Mouse (Mus musculus) stomach, postnatal 0 days (tissue): ENCODE data around the gene Maff. TPM values are rescaled to one million over a fixed set of nuclear protein-coding genes. Genes with fewer than 3 reads are reported as not detected.

Source experiments
- ATAC-seq: fragments of 200-750 bp; cut with Nextera tagmentation; 2 replicates; pipeline ENCODE4 v1.8.0; 2017; ENCODE audit not compliant: low FRiP score, low TSS enrichment
- DNase-seq: peaks from one replicate; pipeline ENCODE4 v3.0.0-alpha.2; 2016; ENCODE audit warnings: low spot score
- H3K27ac ChIP-seq: fragments of 300-500 bp; sonication (generic); replicated peaks from 2 replicates; pipeline ENCODE4 v1.5.1; 2014; ENCODE audit warnings: mild to moderate bottlenecking, control low read depth
- H3K27me3 ChIP-seq: fragments of 300-500 bp; sonication (generic); 2 replicates; pipeline ENCODE4 v1.6.1; 2014; ENCODE audit warnings: low read length; ENCODE audit not compliant: control insufficient read depth, insufficient read depth
- H3K36me3 ChIP-seq: fragments of 300-500 bp; sonication (generic); 2 replicates; pipeline ENCODE4 v1.6.1; 2014; ENCODE audit warnings: low read length, mixed read lengths; ENCODE audit not compliant: control insufficient read depth, insufficient read depth
- H3K4me1 ChIP-seq: fragments of 300-500 bp; sonication (generic); replicated peaks from 2 replicates; pipeline ENCODE4 v1.6.1; 2014; ENCODE audit warnings: antibody characterized with exemption; ENCODE audit not compliant: control insufficient read depth, insufficient read depth
- H3K4me2 ChIP-seq: fragments of 300-500 bp; sonication (generic); replicated peaks from 2 replicates; pipeline ENCODE4 v1.6.1; 2014; ENCODE audit warnings: low read depth, mild to moderate bottlenecking, control low read depth, moderate library complexity
- H3K4me3 ChIP-seq: fragments of 300-500 bp; sonication (generic); 2 replicates; pipeline ENCODE4 v1.5.1; 2014; ENCODE audit warnings: low read depth, low read length, control low read depth
- H3K9ac ChIP-seq: fragments of 300-500 bp; sonication (generic); 2 replicates; pipeline ENCODE4 v1.6.1; 2014; ENCODE audit warnings: mild to moderate bottlenecking, low read length, control low read depth, mixed read lengths
- H3K9me3 ChIP-seq: fragments of 300-500 bp; sonication (generic); 2 replicates; pipeline ENCODE4 v1.6.1; 2016; ENCODE audit warnings: low read length; ENCODE audit not compliant: control insufficient read depth
- CTCF ChIP-seq: IDR thresholded peaks from 2 replicates; pipeline ENCODE4 v1.5.1; 2016; ENCODE audit warnings: antibody characterized with exemption, low read depth, mild to moderate bottlenecking, moderate library complexity
- EP300 ChIP-seq: optimal IDR thresholded peaks from 2 replicates; pipeline ENCODE3; 2016; ENCODE audit warnings: antibody characterized with exemption
- WGBS: fragments of 180-500 bp; shearing (Covaris S2); extraction: QIAGEN DNeasy Blood & Tissue Kit; methylation state at CpG from one replicate; pipeline ENCODE4 v1.1.7; 2014; 5-methylcytosine and 5-hydroxymethylcytosine counted together
- polyA plus RNA-seq: library from polyadenylated mRNA; unstranded; fragments of >200 nt; fragmentation: Nextera tagmentation; extraction: Ambion mirVana; gene quantifications from 2 replicates; pipeline ENCODE4 v1.2.1, GENCODE M21; 2015

Maff gene
- polyA plus RNA-seq, 1 experiment from 2014 or later: 11.9 TPM

DNA sequence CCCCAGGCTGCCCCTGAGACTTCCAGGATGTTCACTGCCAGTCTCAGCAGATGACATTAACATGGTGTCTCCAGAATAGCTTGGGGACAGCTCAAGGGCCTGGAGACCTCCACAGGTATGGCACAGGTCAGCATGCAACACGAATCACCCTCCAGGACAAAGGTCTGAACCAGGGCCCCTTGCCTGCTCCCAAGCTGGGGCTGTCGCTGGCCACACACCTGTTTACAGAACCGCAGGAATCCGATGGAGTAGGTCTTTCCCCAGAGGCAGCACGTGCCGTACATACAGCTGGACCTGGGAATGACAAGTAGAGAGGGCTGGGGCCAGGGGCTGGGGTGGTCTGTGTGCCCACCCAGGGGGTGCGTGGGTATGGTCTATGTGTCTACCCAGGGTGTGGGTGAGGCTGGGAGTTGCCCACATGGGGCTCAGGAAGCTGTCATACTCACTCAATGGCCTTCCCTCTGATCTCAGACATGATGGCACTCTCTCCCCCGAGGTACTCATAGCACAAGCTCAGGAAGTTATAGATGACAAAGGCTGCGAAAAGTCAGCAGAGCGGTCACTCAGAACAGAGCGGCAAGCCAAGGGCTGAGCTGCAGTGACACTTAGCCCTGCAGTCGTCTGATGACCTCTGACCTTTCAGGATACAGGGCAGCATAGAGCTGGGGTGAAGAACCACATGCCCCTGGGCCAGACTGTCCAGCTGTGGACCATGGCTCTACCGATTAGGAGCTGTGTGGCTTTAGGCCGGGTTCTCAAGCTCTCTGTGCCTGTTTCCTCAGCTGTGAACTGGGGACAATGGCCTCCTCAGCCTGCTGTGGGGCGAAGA, 23.2 kb downstream of the Maff start:
- DNase-seq (peak; percentile 55), ATAC-seq (peak; percentile 2; the same call in 1 of the 2 replicates)
- TF ChIP-seq EP300: no peak
- TF ChIP-seq CTCF: no peak
- Histone ChIP-seq H3K9me3 (no peaks in the 10 kb centered on the region), H3K27me3 (no peaks in the 10 kb centered on the region), H3K27ac (peak overlapping the region; percentile 97), H3K4me1 (peaks cover 19% of the 10 kb centered on the region), H3K4me2 (no peak overlapping the region), H3K4me3 (no peak overlapping the region), H3K9ac (peak overlapping the region; percentile 35; the same call in 1 of the 2 replicates), H3K36me3 (peaks cover 9% of the 10 kb centered on the region; the same call in 1 of the 2 replicates)
- WGBS: 58% methylated on average over 15 of the region's 15 CpGs

DNA sequence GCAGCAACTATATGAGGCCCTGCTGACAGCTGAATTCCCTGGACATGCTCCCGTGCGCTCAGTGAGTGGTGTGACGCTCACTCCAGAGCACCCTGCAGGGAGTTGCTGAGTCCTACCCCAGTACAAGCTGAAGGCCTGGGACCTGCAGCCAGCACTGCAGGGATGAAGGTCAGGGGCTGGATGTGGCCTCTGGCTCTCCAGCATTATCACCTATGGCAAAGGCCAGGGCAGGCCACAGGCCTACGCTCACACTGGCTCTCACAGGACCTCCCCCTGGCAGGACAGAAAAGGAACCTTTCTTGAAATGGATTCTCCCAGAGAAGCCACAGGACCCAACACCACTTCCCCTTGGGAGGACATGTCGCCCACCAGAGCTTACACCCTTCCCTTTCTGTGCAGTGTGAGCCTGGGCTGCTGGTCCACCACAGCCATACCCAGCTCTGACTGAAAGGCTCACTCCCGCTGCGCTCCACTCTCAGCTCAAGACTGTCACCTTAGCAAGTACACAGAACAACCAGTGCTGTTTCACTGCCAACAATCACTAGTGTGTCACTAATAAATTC, 23.9 kb downstream of the Maff start:
- Histone ChIP-seq H3K27me3 (no peaks in the 10 kb centered on the region), H3K9ac (peak overlapping the region; percentile 35; the same call in 1 of the 2 replicates), H3K4me3 (no peak overlapping the region), H3K27ac (peak overlapping the region; percentile 97), H3K4me2 (no peak overlapping the region), H3K36me3 (peaks cover 9% of the 10 kb centered on the region; the same call in 1 of the 2 replicates), H3K4me1 (peaks cover 19% of the 10 kb centered on the region), H3K9me3 (no peaks in the 10 kb centered on the region)
- ATAC-seq (no peak), DNase-seq (no peak)
- 78% methylated on average over 7 of the region's 7 CpGs for WGBS
- TF ChIP-seq CTCF (no peak), EP300 (no peak)

DNA sequence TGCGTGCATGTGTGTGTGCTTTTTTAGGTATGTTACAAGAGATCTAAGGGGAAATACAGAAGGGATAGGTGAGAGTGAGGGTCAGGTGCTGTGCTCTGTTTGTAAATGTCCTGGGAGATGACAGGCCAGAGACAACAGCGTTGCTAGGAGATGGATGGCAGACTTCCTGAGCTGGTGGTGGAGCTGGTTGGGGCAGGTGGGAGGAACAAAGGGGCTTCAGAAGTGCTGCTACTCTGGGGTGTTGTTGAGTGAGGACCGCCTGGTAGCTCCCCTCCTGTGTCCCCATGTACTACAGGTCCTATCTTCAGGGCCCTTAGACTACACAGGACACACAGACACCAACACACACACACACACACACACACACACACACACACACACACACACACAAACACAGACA, 28.3 kb downstream of the Maff start:
- H3K27me3 ChIP-seq: no peaks in the 10 kb centered on the region
- H3K36me3 ChIP-seq: peaks cover 6% of the 10 kb centered on the region; the same call in 1 of the 2 replicates
- 0 out of 2 replicates have a peak, but pooled peaks cover 4% of the 10 kb centered on the region for H3K4me1 ChIP-seq
- H3K9me3 ChIP-seq: no peaks in the 10 kb centered on the region
- TF ChIP-seq CTCF (no peak), EP300 (no peak)
- H3K27ac ChIP-seq: no peak overlapping the region
- H3K9ac ChIP-seq: no peak overlapping the region
- DNase-seq (no peak), ATAC-seq (no peak)
- 46% methylated on average over 3 of the region's 3 CpGs for WGBS
- H3K4me2 ChIP-seq: no peak overlapping the region
- no peak overlapping the region for H3K4me3 ChIP-seq

DNA sequence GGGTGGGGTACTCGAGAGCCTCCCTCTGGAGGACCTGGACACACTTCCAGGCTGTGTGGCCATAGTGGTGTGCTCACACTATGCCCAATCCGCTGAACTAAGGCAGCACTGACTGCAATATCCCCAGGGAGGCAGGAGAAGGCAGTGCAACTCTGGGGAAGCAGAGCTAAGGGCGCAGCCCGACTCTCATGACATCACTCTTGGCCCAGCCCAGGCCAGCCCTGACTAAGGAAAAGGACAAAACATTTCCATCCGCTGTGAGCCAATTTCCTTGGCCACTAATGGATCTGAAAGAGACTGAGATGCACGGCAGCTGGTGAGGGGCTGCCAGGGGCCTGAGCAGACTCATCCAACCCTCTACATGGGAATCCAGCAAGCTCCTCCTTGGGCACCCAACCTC, 31.3 kb downstream of the Maff start:
- H3K36me3 ChIP-seq: peaks cover 6% of the 10 kb centered on the region; the same call in 1 of the 2 replicates
- ATAC-seq (peak; percentile 88), DNase-seq (peak; percentile 71)
- H3K4me2 ChIP-seq: no peak overlapping the region
- no peaks in the 10 kb centered on the region for H3K9me3 ChIP-seq
- no peaks in the 10 kb centered on the region for H3K27me3 ChIP-seq
- no peak overlapping the region for H3K9ac ChIP-seq
- peak overlapping the region; percentile 71 for H3K27ac ChIP-seq
- 54% methylated on average over 6 of the region's 6 CpGs for WGBS
- H3K4me3 ChIP-seq: no peak overlapping the region
- H3K4me1 ChIP-seq: no peaks in the 10 kb centered on the region
- TF ChIP-seq EP300 (no peak), CTCF (peak; percentile 81)

DNA sequence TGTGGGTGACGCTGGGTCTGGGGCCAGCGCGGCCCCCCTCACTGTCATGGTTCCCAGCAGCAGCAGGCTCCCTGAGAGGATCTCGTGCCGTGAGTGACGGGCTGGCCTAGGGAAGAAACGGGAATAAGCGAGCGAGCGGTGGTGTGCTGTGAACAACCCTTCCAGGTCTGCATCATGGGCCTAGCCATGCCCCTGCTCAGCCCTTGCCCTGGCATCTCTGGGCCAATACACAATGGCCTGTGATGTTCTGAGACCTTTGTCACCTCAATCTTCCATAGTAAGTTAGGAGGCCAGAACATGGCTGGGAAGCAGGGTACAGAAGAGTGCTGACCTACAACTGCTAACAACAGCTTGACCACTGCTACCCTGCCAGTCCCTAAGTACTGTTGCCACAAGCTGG, 32.2 kb downstream of the Maff start:
- ATAC-seq (no peak), DNase-seq (no peak)
- Histone ChIP-seq H3K4me2 (no peak overlapping the region), H3K27me3 (no peaks in the 10 kb centered on the region), H3K4me3 (no peak overlapping the region), H3K4me1 (no peaks in the 10 kb centered on the region), H3K9ac (no peak overlapping the region), H3K9me3 (no peaks in the 10 kb centered on the region), H3K36me3 (peaks cover 6% of the 10 kb centered on the region; the same call in 1 of the 2 replicates), H3K27ac (peak overlapping the region; percentile 71)
- no peak for TF ChIP-seq EP300
- no peak for TF ChIP-seq CTCF
- WGBS: 93% methylated on average over 10 of the region's 10 CpGs

DNA sequence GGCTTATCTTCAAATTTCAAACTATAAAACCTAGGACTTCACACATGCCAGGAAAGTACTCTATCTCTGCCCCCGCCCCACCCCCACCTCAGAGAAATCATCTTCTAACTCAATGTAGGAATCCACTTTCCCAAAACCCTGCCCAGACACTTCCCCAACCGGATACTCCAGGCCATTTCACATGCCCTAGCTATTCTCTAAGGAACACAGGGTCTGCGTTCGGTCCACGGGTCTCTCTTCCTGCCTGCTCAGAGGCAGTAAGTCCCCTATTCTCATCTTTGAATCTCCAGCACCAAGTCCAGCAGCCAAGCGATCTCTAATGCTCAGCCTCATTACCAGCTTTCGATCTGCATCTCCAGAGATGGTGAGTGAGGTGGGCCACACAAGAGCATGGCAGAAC, 33.2 kb downstream of the Maff start:
- 89% methylated on average over 7 of the region's 7 CpGs for WGBS
- DNase-seq (no peak), ATAC-seq (no peak)
- no peaks in the 10 kb centered on the region for H3K9me3 ChIP-seq
- no peak overlapping the region for H3K27ac ChIP-seq
- H3K27me3 ChIP-seq: no peaks in the 10 kb centered on the region
- peaks cover 9% of the 10 kb centered on the region; the same call in 1 of the 2 replicates for H3K36me3 ChIP-seq
- H3K4me3 ChIP-seq: no peak overlapping the region
- no peaks in the 10 kb centered on the region for H3K4me1 ChIP-seq
- H3K4me2 ChIP-seq: no peak overlapping the region
- no peak overlapping the region for H3K9ac ChIP-seq
- no peak for TF ChIP-seq CTCF
- TF ChIP-seq EP300: no peak
